Mouse (Mus musculus) heart, embryonic 14.5 days (tissue): ENCODE measurements around the gene Aqp5. TPM values are rescaled to one million over a fixed set of nuclear protein-coding genes. Genes with fewer than 3 reads are reported as not detected.

Experiments used
- ATAC-seq: fragments of 200-750 bp; cut with Nextera tagmentation; 2 replicates; pipeline ENCODE4 v1.8.0; 2017; ENCODE audit warnings: low read depth, moderate TSS enrichment; ENCODE audit not compliant: insufficient number of reproducible peaks, insufficient read depth, low FRiP score
- H3K27ac ChIP-seq, 2 experiments: fragments of 200-500 bp in 1 of 2; fragments of 300-500 bp in 1 of 2; sonication (generic) in 1 of 2; replicated peaks in 1 of 2; 2 replicates each; pipeline ENCODE4 v1.5.1; 2012 to 2014; ENCODE audit warnings: low read depth in 2 of 2, low read length in 2 of 2, control low read depth in 1 of 2, mild to moderate bottlenecking in 1 of 2, mixed read lengths in 1 of 2; ENCODE audit not compliant: control insufficient read depth in 1 of 2, insufficient read depth in 1 of 2
- H3K27me3 ChIP-seq: fragments of 300-500 bp; sonication (generic); 2 replicates; pipeline ENCODE4 v1.6.1; 2014; ENCODE audit warnings: mild to moderate bottlenecking, low read length, control low read depth; ENCODE audit not compliant: control insufficient read depth, insufficient read depth
- H3K36me3 ChIP-seq: fragments of 300-500 bp; sonication (generic); 2 replicates; pipeline ENCODE4 v1.6.1; 2014; ENCODE audit warnings: mild to moderate bottlenecking, control low read depth, low read length, mixed read lengths; ENCODE audit not compliant: control insufficient read depth, insufficient read depth
- H3K4me1 ChIP-seq, 2 experiments: fragments of 200-500 bp in 1 of 2; fragments of 300-500 bp in 1 of 2; sonication (generic) in 1 of 2; 2 replicates each; pipeline ENCODE4 v1.6.1; 2012 to 2014; ENCODE audit warnings: low read length in 2 of 2, control low read depth in 1 of 2, mixed read lengths in 1 of 2; ENCODE audit not compliant: control insufficient read depth in 2 of 2, insufficient read depth in 2 of 2
- H3K4me2 ChIP-seq: fragments of 300-500 bp; sonication (generic); 2 replicates; pipeline ENCODE4 v1.6.1; 2014; ENCODE audit warnings: mild to moderate bottlenecking, low read length
- H3K4me3 ChIP-seq, 2 experiments: fragments of 200-500 bp in 1 of 2; fragments of 300-500 bp in 1 of 2; sonication (generic) in 1 of 2; 2 replicates each; pipeline ENCODE4 v1.5.1; 2012 to 2014; ENCODE audit warnings: low read length in 2 of 2, mild to moderate bottlenecking in 2 of 2, control low read depth in 1 of 2, low read depth in 1 of 2, moderate library complexity in 1 of 2; ENCODE audit not compliant: control insufficient read depth in 1 of 2, insufficient read depth in 1 of 2
- H3K9ac ChIP-seq: fragments of 300-500 bp; sonication (generic); 2 replicates; pipeline ENCODE4 v1.6.1; 2014; ENCODE audit warnings: mild to moderate bottlenecking, low read length
- H3K9me3 ChIP-seq: fragments of 300-500 bp; sonication (generic); 2 replicates; pipeline ENCODE4 v1.6.1; 2016; ENCODE audit warnings: low read length, control low read depth; ENCODE audit not compliant: control insufficient read depth
- WGBS: fragments of 180-500 bp; shearing (Covaris S2); extraction: QIAGEN DNeasy Blood & Tissue Kit; methylation state at CpG from one replicate; pipeline ENCODE4 v1.1.7; 2014; 5-methylcytosine and 5-hydroxymethylcytosine counted together
- polyA plus RNA-seq: library from polyadenylated mRNA; unstranded; fragments of >200 nt; fragmentation: Nextera tagmentation; extraction: Ambion mirVana; gene quantifications from 2 replicates; pipeline ENCODE4 v1.2.1, GENCODE M21; 2014

The Aqp5 gene
- polyA plus RNA-seq, 1 experiment from 2014 or later = 0.18 TPM

DNA sequence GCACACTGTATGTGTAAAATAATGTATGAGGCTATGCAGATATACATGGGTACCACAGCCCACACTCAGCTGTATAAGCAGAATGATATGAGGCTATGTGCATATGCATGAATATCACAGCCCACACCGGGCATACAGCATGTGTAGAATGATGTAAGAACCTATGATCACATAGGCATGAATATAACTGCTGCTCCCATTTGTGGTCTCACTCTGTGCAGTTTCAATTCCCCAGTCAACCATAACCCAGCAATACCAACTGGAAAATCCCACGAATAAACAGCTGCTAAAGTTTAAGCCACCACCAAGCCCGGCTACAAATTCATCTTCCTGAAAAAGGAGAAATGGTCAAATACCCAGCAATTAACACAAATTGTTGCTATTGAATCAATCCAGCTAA, 28.0 kb downstream of the Aqp5 start:
- WGBS = 91% methylated on average over 3 of the region's 3 CpGs
- Histone ChIP-seq H3K27me3 (no peaks in the 10 kb centered on the region; the same call in 1 of the 2 replicates), H3K36me3 (peaks cover 44% of the 10 kb centered on the region), H3K4me2 (no peak overlapping the region), H3K27ac (no peak overlapping the region), H3K4me3 (no peak overlapping the region), H3K9ac (no peak overlapping the region), H3K4me1 (peaks cover 16 to 17% of the 10 kb centered on the region in 2 experiments), H3K9me3 (no peaks in the 10 kb centered on the region)
- ATAC-seq = no peak

DNA sequence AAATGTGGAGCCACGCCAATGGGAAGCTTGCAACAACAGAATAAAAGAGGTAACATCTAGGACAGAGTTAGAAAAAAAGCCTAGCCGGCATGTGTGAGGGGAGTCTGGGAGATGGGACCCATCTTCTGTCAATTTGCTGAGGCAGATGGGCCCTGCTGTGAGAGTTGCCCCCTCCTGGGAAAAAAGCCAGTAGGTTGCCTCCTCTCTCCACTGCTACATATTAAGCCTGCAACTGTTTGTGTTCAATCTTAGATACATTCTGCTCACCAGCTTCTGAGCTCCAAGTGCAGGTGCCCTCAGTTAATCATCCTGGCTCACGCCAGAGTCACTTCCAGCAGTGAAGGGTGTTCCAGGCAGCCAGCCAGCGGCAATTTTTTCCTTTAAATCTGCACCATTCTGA, 29.2 kb downstream of the Aqp5 start:
- Histone ChIP-seq H3K9ac (no peak overlapping the region), H3K27me3 (no peaks in the 10 kb centered on the region), H3K9me3 (no peaks in the 10 kb centered on the region), H3K4me3 (no peak overlapping the region), H3K27ac (no peak overlapping the region), H3K36me3 (peaks cover 56% of the 10 kb centered on the region), H3K4me2 (no peak overlapping the region), H3K4me1 (peaks cover 7 to 8% of the 10 kb centered on the region in 2 experiments; a peak in 3 of 4 replicates)
- 83% methylated on average over 4 of the region's 4 CpGs for WGBS
- no peak for ATAC-seq

DNA sequence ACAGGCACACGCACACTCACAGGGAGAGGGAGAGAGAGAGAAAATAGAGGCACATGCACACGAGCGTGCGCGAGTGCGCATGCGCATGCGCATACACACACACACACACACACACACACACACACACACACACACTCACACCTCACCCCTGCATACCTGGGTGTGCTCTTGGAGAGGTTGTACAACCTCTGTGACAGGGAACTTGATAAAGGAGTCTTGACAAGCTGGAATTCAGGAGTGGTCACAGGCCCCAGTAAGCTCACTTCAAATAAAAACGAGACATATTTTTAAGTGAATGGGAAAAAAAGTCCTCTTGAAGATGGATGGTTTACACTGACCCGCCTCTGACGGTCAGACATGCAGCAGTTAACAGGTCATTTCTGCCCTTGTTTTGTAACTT, 31.5 kb downstream of the Aqp5 start:
- Histone ChIP-seq H3K36me3 (peaks cover 78% of the 10 kb centered on the region), H3K4me3 (no peak overlapping the region), H3K27ac (no peak overlapping the region), H3K9ac (no peak overlapping the region), H3K27me3 (no peaks in the 10 kb centered on the region), H3K4me2 (no peak overlapping the region), H3K9me3 (no peaks in the 10 kb centered on the region), H3K4me1 (no peaks in the 10 kb centered on the region)
- ATAC-seq = no peak
- WGBS = 84% methylated on average over 11 of the region's 11 CpGs

DNA sequence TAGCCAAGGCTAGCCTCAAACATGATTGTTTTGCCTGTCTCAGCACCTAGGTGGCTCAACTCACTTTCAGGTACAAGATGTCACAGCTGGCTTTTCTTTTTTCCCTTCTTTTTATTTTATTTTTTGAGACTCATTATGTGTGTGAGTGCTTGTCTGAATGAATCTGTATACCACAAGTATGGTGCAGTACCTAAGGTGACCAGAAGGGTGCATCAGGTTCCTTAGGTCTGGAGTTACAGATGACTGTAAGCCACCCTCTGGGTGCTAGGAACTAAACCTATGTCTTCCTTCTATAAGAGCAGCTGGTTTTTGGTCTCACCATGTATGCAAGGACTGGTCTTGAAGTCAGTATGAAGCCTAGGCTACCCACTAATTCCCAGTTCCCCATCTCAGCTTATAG, 41.0 kb downstream of the Aqp5 start:
- H3K4me2 ChIP-seq = no peak overlapping the region
- H3K9me3 ChIP-seq = no peaks in the 10 kb centered on the region
- H3K4me1 ChIP-seq = no peaks in the 10 kb centered on the region
- no peak overlapping the region for H3K9ac ChIP-seq
- no peaks in the 10 kb centered on the region for H3K27me3 ChIP-seq
- peaks cover 99% of the 10 kb centered on the region for H3K36me3 ChIP-seq
- H3K27ac ChIP-seq = no peak overlapping the region
- H3K4me3 ChIP-seq = no peak overlapping the region
- no peak; the same call in 1 of the 2 replicates for ATAC-seq

DNA sequence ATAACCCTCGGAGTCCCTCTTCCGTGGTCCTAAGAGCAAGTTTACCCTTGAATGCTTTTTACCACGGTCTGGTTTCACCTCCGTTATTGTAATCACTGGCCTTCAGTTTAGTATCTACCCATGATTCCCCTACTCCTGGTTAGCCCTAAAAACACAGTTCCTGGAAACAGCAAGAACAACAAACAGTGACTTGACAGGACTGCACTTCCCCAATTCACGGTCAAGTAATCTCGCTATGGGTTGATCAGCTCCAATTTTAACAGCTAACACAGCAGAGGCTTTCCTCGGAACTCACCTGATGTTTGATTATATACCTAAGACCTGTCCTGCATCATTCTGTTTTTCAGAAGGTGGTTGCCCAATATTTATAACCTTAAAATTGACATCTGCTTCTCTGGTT, 44.1 kb downstream of the Aqp5 start:
- WGBS = 93% methylated on average over 7 of the region's 7 CpGs
- H3K9me3 ChIP-seq = no peaks in the 10 kb centered on the region

DNA sequence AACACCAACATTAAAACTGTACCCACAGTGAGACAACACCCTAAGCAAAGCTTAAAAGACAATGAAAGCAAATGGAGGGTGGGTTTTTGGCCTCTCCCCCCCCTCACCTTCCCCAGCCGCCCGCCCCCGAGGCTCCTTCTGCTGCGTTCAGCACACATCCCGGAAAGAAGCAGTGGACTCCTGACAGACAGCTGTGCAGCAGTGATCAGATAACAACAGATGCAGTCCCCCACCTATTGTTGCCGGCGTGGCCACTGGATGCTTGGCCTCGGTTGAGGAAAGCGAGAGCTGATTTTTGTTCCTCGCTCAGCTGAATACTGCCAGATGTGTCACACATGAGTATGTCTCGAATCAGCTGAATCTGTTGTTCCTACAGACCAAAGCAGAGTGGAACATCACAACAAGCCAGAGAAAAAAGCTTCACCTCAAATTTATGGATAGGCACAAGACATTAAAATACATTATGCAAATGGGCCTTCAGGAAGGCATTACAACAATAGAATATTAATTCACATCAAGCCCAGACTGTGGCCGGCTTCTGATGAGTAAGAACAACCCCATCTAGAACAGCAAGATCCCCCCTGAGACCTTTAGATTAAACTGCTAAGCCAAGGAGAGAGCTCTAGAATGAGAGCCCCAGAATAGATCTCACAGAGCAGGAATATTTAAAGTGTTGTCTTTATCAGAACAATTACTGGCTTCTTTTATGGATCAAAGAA, 47.0 kb downstream of the Aqp5 start:
- no peak for ATAC-seq
- Histone ChIP-seq H3K27me3 (no peaks in the 10 kb centered on the region), H3K4me1 (no peaks in the 10 kb centered on the region), H3K9ac (no peak overlapping the region), H3K4me2 (no peak overlapping the region), H3K4me3 (no peak overlapping the region), H3K9me3 (no peaks in the 10 kb centered on the region), H3K36me3 (peaks cover 97% of the 10 kb centered on the region), H3K27ac (no peak overlapping the region)
- 87% methylated on average over 12 of the region's 12 CpGs for WGBS

More for the DNA sequence above, 44.1 kb downstream of the Aqp5 start:
- ATAC-seq = no peak
- Histone ChIP-seq H3K27me3 (no peaks in the 10 kb centered on the region), H3K36me3 (peaks cover 99% of the 10 kb centered on the region), H3K4me1 (no peaks in the 10 kb centered on the region), H3K4me2 (no peak overlapping the region), H3K9ac (no peak overlapping the region), H3K27ac (no peak overlapping the region), H3K4me3 (no peak overlapping the region)

DNA sequence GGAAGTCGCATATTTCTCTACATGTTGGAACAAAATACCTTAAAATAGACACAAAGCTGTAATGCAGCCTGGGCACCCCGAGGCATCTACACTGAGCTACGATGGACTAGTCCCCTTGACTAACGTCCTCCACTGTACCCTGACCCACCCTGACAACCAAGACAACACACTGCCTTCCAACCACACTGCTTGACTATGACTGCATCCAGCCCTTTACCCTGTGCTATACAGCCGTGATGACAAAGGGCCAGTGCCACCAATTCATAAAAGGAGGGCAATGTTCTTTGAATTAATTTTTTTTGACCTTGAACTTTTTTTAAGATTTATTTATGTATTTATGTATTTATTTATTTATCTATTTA, 47.5 kb downstream of the Aqp5 start:
- Histone ChIP-seq H3K9me3 (no peaks in the 10 kb centered on the region), H3K27me3 (no peaks in the 10 kb centered on the region), H3K27ac (no peak overlapping the region), H3K9ac (no peak overlapping the region), H3K36me3 (peaks cover 93% of the 10 kb centered on the region), H3K4me3 (no peak overlapping the region), H3K4me2 (no peak overlapping the region), H3K4me1 (no peaks in the 10 kb centered on the region)
- WGBS = 85% methylated on average over 5 of the region's 5 CpGs
- ATAC-seq = no peak

DNA sequence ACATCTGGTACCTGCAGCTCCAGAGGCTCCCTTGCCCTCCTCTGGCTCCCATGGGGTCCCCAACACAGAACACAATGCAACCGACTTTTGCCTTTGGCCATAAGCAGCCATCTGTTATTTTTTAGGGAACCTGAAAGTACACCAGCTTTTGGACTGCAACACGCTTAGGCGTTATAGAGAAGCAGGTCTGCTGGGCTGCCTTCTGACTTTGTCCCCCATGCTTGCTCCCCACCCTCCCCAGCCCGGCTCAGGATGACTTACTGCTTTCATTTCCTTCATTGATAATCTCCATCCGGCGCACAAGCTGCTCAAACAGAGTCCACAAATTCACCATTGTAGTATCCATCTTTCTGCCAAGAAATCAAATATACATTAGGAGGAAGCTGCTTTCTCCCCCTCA, 52.0 kb downstream of the Aqp5 start:
- Histone ChIP-seq H3K4me2 (no peak overlapping the region), H3K27me3 (no peaks in the 10 kb centered on the region), H3K4me1 (peaks cover 10 to 30% of the 10 kb centered on the region in 2 experiments), H3K9me3 (no peaks in the 10 kb centered on the region), H3K4me3 (no peak overlapping the region), H3K36me3 (peaks cover 48% of the 10 kb centered on the region), H3K27ac (no peak overlapping the region), H3K9ac (no peak overlapping the region)
- no peak for ATAC-seq
- WGBS = 77% methylated on average over 6 of the region's 6 CpGs
